Mouse (Mus musculus) forebrain, embryonic 11.5 days (tissue): ENCODE data around the gene Hes7. TPM values are rescaled to one million over a fixed set of nuclear protein-coding genes. Genes with fewer than 3 reads are reported as not detected.

Experiments used
- ATAC-seq: fragments of 200-750 bp; cut with Nextera tagmentation; replicated peaks from 2 replicates; pipeline ENCODE4 v1.8.0; 2017; ENCODE audit warnings: moderate TSS enrichment; ENCODE audit not compliant: low FRiP score
- DNase-seq: peaks from one replicate; pipeline ENCODE4 v3.0.0-alpha.2; 2017; ENCODE audit warnings: low spot score
- H3K27ac ChIP-seq: fragments of 300-500 bp; sonication (generic); 2 replicates; pipeline ENCODE4 v1.5.1; 2014; ENCODE audit warnings: low read depth, low read length
- H3K27me3 ChIP-seq: fragments of 300-500 bp; sonication (generic); 2 replicates; pipeline ENCODE4 v1.6.1; 2014; ENCODE audit warnings: mild to moderate bottlenecking, low read length, mixed read lengths; ENCODE audit not compliant: control insufficient read depth, insufficient read depth
- H3K36me3 ChIP-seq: fragments of 300-500 bp; sonication (generic); 2 replicates; pipeline ENCODE4 v1.6.1; 2014; ENCODE audit warnings: mild to moderate bottlenecking, low read length, moderate library complexity, mixed read lengths; ENCODE audit not compliant: control insufficient read depth, insufficient read depth
- H3K4me1 ChIP-seq: fragments of 300-500 bp; sonication (generic); replicated peaks from 2 replicates; pipeline ENCODE4 v1.6.1; 2014; ENCODE audit warnings: low read length, mixed read lengths; ENCODE audit not compliant: control insufficient read depth, insufficient read depth
- H3K4me2 ChIP-seq: fragments of 300-500 bp; sonication (generic); 2 replicates; pipeline ENCODE4 v1.6.1; 2014; ENCODE audit warnings: low read depth, mild to moderate bottlenecking, low read length, moderate library complexity, mixed read lengths; ENCODE audit not compliant: severe bottlenecking
- H3K4me3 ChIP-seq: fragments of 300-500 bp; sonication (generic); 2 replicates; pipeline ENCODE4 v1.5.1; 2014; ENCODE audit warnings: low read depth, low read length
- H3K9ac ChIP-seq: fragments of 300-500 bp; sonication (generic); 2 replicates; pipeline ENCODE4 v1.6.1; 2014; ENCODE audit warnings: low read length
- H3K9me3 ChIP-seq: fragments of 300-500 bp; sonication (generic); 2 replicates; pipeline ENCODE4 v1.6.1; 2016; ENCODE audit warnings: low read length, mixed read lengths; ENCODE audit not compliant: control insufficient read depth
- WGBS: fragments of 180-500 bp; shearing (Covaris S2); extraction: QIAGEN DNeasy Blood & Tissue Kit; methylation state at CpG from one replicate; pipeline ENCODE4 v1.1.7; 2014; 5-methylcytosine and 5-hydroxymethylcytosine counted together
- polyA plus RNA-seq: library from polyadenylated mRNA; unstranded; fragments of >200 nt; fragmentation: Nextera tagmentation; extraction: Ambion mirVana; gene quantifications from 2 replicates; pipeline ENCODE4 v1.2.1, GENCODE M21; 2014

The Hes7 gene
- polyA plus RNA-seq, 1 experiment from 2014 or later: 0.11 TPM

- Histone ChIP-seq H3K9me3 (no peaks in the 10 kb centered on the region), H3K4me1 (no peaks in the 10 kb centered on the region), H3K36me3 (no peaks in the 10 kb centered on the region), H3K4me2 (peak overlapping the region; percentile 52), H3K27ac (no peak overlapping the region), H3K9ac (peak overlapping the region; percentile 33), H3K4me3 (peak overlapping the region; percentile 39), H3K27me3 (peaks cover 2% of the 10 kb centered on the region; the same call in 1 of the 2 replicates)
- DNase-seq (peak; percentile 74), ATAC-seq (peak; percentile 53; the same call in 1 of the 2 replicates)
- 2% methylated on average over 34 of the region's 34 CpGs for WGBS
These were observed 13.9 kb downstream of the Hes7 start for GRCm38 (mm10) chr11:69133923-69134621.

GRCm38 (mm10) chr11:69134622-69134968, 14.4 kb downstream of the Hes7 start:
- Histone ChIP-seq H3K27ac (no peak overlapping the region), H3K36me3 (no peaks in the 10 kb centered on the region), H3K27me3 (peaks cover 2% of the 10 kb centered on the region; the same call in 1 of the 2 replicates), H3K9ac (peak overlapping the region; percentile 33), H3K4me2 (peak overlapping the region; percentile 52), H3K9me3 (no peaks in the 10 kb centered on the region), H3K4me1 (no peaks in the 10 kb centered on the region), H3K4me3 (peak overlapping the region; percentile 39)
- DNase-seq (no peak), ATAC-seq (0 out of 2 replicates have a peak, but pooled peaks have one; percentile 44)
- 28% methylated on average over 8 of the region's 8 CpGs for WGBS

- no peak overlapping the region for H3K4me3 ChIP-seq
- H3K9me3 ChIP-seq: no peaks in the 10 kb centered on the region
- no peak overlapping the region for H3K27ac ChIP-seq
- H3K4me1 ChIP-seq: no peaks in the 10 kb centered on the region
- no peak overlapping the region for H3K9ac ChIP-seq
- 89% methylated on average over 6 of the region's 6 CpGs for WGBS
- no peak overlapping the region for H3K4me2 ChIP-seq
- DNase-seq (no peak), ATAC-seq (no peak)
- no peaks in the 10 kb centered on the region for H3K36me3 ChIP-seq
- peaks cover 2% of the 10 kb centered on the region; the same call in 1 of the 2 replicates for H3K27me3 ChIP-seq
These were observed 15.2 kb downstream of the Hes7 start for GRCm38 (mm10) chr11:69135361-69135760.

DNA sequence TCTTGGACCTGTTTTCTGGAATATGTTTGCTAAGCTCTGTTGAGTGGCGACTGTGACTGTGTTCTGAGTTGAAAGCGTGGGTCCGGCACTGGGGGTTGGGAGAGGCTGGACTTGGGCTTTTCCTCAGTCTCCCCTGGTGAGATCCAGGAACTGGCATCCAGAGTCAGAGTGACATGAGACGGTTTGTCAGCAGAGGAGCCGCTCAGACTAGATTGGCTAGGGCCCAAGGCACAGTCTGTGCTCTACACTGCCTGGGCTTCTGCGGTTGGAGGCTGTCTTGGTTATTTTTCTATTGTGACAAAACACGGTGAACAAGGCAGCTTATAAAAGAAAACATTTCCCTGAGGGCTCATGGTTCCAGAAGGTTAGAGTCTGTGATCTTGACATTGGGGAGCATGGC, 27.3 kb downstream of the Hes7 start:
- DNase-seq (no peak), ATAC-seq (no peak)
- H3K27me3 ChIP-seq: no peaks in the 10 kb centered on the region; the same call in 1 of the 2 replicates
- no peaks in the 10 kb centered on the region for H3K9me3 ChIP-seq
- H3K36me3 ChIP-seq: no peaks in the 10 kb centered on the region
- 73% methylated on average over 7 of the region's 7 CpGs for WGBS
- no peak overlapping the region for H3K27ac ChIP-seq
- no peak overlapping the region for H3K4me2 ChIP-seq
- 0 out of 2 replicates have a peak, but pooled peaks cover 2% of the 10 kb centered on the region for H3K4me1 ChIP-seq
- H3K4me3 ChIP-seq: no peak overlapping the region
- no peak overlapping the region for H3K9ac ChIP-seq

- H3K27ac ChIP-seq: no peak overlapping the region
- no peak overlapping the region for H3K9ac ChIP-seq
- 0 out of 2 replicates have a peak, but pooled peaks cover 2% of the 10 kb centered on the region for H3K4me1 ChIP-seq
- H3K36me3 ChIP-seq: no peaks in the 10 kb centered on the region
- DNase-seq (no peak), ATAC-seq (no peak)
- 89% methylated on average over 5 of the region's 5 CpGs for whole genome bisulfite sequencing
- no peaks in the 10 kb centered on the region for H3K9me3 ChIP-seq
- no peak overlapping the region for H3K4me2 ChIP-seq
- H3K4me3 ChIP-seq: no peak overlapping the region
- no peaks in the 10 kb centered on the region; the same call in 1 of the 2 replicates for H3K27me3 ChIP-seq
These were observed 28.3 kb downstream of the Hes7 start for GRCm38 (mm10) chr11:69148451-69148960.

DNA sequence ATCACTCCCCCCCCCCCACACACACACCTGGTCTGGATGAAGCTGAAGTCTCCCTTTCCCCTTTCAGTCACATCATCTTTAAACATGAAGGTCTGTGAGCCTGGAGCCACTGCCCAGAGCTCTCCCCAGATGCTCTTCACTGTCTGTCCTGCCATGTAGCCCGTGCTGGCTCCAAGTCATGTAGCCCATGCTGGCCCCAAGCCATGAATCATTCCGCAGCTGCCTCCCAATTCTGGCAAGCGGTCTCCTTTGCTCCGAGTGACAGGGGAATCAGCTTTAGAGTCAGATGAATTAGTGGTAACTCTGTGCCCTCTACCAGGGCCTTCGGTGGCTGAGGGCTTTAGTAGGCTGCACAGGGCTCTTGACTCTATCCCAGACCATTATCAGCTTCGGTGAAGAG, 29.5 kb downstream of the Hes7 start:
- no peak for DNase-seq
- Histone ChIP-seq H3K27ac (no peak overlapping the region), H3K9me3 (no peaks in the 10 kb centered on the region), H3K9ac (no peak overlapping the region), H3K4me1 (0 out of 2 replicates have a peak, but pooled peaks cover 2% of the 10 kb centered on the region), H3K4me3 (no peak overlapping the region), H3K27me3 (no peaks in the 10 kb centered on the region; the same call in 1 of the 2 replicates), H3K36me3 (no peaks in the 10 kb centered on the region), H3K4me2 (no peak overlapping the region)
- 82% methylated on average over 6 of the region's 6 CpGs for WGBS
- no peak for ATAC-seq

DNA sequence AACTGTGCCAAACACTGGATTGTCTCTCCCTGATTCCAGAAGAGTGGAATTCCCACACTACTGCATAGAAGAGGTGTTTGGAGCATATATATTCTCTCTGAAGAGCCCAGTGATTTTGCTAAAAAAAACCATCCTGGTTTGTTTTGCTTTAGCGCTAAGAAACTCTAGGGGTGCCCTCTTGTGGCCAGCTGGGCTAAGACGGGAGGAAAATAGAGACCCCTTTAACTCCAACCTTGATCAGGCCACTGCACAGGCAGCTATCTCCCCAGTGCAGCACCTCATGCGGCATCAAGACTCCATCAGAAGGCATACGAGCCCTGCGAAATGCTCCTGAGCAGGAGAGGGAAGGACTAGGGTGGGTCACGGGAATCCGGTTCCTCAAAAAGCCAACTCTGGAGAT, 30.2 kb downstream of the Hes7 start:
- no peak for ATAC-seq
- 13% methylated on average over 7 of the region's 7 CpGs for WGBS
- H3K36me3 ChIP-seq: no peaks in the 10 kb centered on the region
- H3K27me3 ChIP-seq: no peaks in the 10 kb centered on the region; the same call in 1 of the 2 replicates
- no peak overlapping the region for H3K27ac ChIP-seq
- peak overlapping the region; percentile 3; the same call in 1 of the 2 replicates for H3K4me3 ChIP-seq
- H3K4me1 ChIP-seq: 0 out of 2 replicates have a peak, but pooled peaks cover 2% of the 10 kb centered on the region
- DNase-seq: peak; percentile 73
- H3K4me2 ChIP-seq: 0 out of 2 replicates have a peak overlapping the region, but pooled peaks have one; percentile 29
- no peak overlapping the region for H3K9ac ChIP-seq
- H3K9me3 ChIP-seq: no peaks in the 10 kb centered on the region

DNA sequence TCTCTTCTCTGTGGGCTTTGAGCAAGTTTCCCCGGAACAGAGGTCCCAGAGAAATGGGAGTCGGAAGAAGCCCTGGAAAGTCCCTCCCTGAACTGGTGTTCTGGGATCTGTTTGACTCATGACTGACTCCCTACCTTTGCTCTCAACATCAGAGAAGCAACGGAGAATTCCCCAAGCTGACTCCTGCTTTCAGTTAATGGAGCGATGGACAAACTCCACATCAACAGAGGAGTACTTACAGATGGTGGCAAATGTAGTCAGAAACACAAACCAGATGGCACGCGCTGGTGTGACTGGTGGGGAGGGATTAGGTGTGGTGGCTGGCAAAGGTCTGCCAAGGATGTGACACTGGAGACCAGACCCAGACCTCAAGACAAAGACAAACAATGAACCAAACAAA, 30.8 kb downstream of the Hes7 start:
- no peak overlapping the region for H3K27ac ChIP-seq
- H3K27me3 ChIP-seq: no peaks in the 10 kb centered on the region; the same call in 1 of the 2 replicates
- DNase-seq: no peak
- no peak overlapping the region for H3K9ac ChIP-seq
- no peak for ATAC-seq
- H3K4me1 ChIP-seq: 0 out of 2 replicates have a peak, but pooled peaks cover 2% of the 10 kb centered on the region
- no peaks in the 10 kb centered on the region for H3K9me3 ChIP-seq
- H3K36me3 ChIP-seq: no peaks in the 10 kb centered on the region
- H3K4me2 ChIP-seq: 0 out of 2 replicates have a peak overlapping the region, but pooled peaks have one; percentile 29
- WGBS: 70% methylated on average over 6 of the region's 6 CpGs
- H3K4me3 ChIP-seq: no peak overlapping the region; the same call in 1 of the 2 replicates
